Mouse (Mus musculus) central nervous system, embryonic 18 days (tissue): Measurements from ENCODE around the gene Chic1. TPM values are rescaled to one million over a fixed set of nuclear protein-coding genes. Genes with fewer than 3 reads are reported as not detected.

ENCODE experiments used
- polyA plus RNA-seq: library from polyadenylated mRNA; depleted of rRNA; stranded (reverse); fragments of >200 nt; gene quantifications from 2 replicates; pipeline ENCODE4 v1.2.3, GENCODE M21; 2012; rRNA removed

Chic1 gene
- 7.4 and 8.3 TPM in 2 replicates for polyA plus RNA-seq

GRCm38 (mm10) chrX:103356287-103356686 is at the start of gene Chic1:
Chic1 (plus strand) TSS chrX:103356476.

GRCm38 (mm10) chrX:103321146-103321545 is 35.1 kb upstream of the Chic1 start, which contains the start of gene Cdx4:
Cdx4 (plus strand) TSS chrX:103321398.

DNA sequence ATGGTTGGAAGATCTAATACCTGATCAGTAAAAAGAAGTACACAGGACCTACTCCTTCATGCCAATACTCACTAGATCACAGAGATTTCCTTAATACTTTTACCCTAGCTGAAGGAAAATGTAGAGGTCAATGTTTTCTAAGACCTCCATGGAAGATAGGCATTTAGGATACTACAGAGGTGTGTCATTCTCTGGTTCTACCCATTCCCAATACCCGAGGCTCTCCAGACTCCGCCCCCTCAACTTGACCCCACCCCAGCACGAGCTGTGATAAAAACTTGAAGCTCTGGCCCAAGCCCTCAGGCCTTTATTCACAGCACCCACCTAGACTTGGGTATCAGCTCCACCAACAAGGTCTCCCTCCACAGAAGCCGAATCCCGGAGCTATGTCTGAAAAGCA is 57.9 kb downstream of the Chic1 start, which contains the start of gene Tsx:
Tsx (plus strand) TSS at position 301 of the 400 bp plus-strand sequence.

DNA sequence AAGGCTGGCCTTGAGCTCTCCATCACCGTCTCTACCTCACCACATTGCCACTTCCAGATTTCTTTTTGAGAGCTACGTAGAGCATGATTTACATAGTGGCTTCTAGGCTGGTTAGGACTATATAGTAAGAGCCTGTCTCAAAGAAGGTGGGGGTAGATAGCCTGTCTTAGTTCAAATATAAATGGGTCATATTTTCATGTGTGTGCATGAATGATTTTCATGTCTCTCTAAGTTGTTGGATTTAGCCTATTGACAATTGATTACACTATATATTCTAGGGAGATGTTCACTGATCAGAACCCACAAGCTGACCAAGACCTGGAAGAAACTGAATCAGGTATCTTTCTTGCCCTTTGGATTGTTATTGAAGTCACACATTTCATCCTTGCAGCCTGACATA is 65.4 kb downstream of the Chic1 start, which contains the start of gene Gm26992:
Gm26992 (plus strand) TSS at position 301 of the 400 bp plus-strand sequence.

Other genes starting within 250 kb of the Chic1 start
- gene Nap1l2, start 169.8 kb upstream of the Chic1 start, polyA plus RNA-seq, result 47.0 and 53.2 TPM in 2 replicates
- not detected in 2 replicates for gene Cdx4, start 35.1 kb upstream of the Chic1 start, polyA plus RNA-seq
- 1.2 and 1.3 TPM in 2 replicates for gene Tsx, start 58.0 kb downstream of the Chic1 start, polyA plus RNA-seq
- 0.49 and 0.53 TPM in 2 replicates for gene Gm26992, start 65.5 kb downstream of the Chic1 start, polyA plus RNA-seq